Mouse (Mus musculus): ENCODE data around the gene Olfr146. TPM values are rescaled to one million over a fixed set of nuclear protein-coding genes. Genes with fewer than 3 reads are reported as not detected.

The Olfr146 gene
- polyA plus RNA-seq (2015; fragmentation: Nextera tagmentation; extraction: Ambion mirVana), result not detected in 2 replicates

GRCm38 (mm10) chr9:39023277-39023676 lies at the start of gene Olfr146:
Gene Olfr146 (minus strand): TSS chr9:39023377.
- H3K36me3 ChIP-seq, result no peaks in the 10 kb centered on the region
- ATAC-seq (ENCODE audit: low FRiP score, low read depth), result no peak
- no peak within 1 kb of the TSS for H3K4me3 ChIP-seq
- H3K4me1 ChIP-seq, result no peaks in the 10 kb centered on the region
- H3K9ac ChIP-seq, result no peak within 1 kb of the TSS
- no peaks in the 10 kb centered on the region for H3K9me3 ChIP-seq
- H3K4me2 ChIP-seq (replicated peaks), result no peak within 1 kb of the TSS
- no peak within 1 kb of the TSS for H3K27ac ChIP-seq
- H3K27me3 ChIP-seq, result no peaks in the 10 kb centered on the region
- 81% methylated on average over 1 of the region's 1 CpGs for WGBS

- Histone ChIP-seq H3K4me3 (no peak within 1 kb of the TSS), H3K4me1 (no peaks in the 10 kb centered on the region), H3K9ac (no peak within 1 kb of the TSS), H3K27ac (no peak within 1 kb of the TSS), H3K27me3 (no peaks in the 10 kb centered on the region), H3K9me3 (no peaks in the 10 kb centered on the region), H3K4me2 (replicated peaks) (no peak within 1 kb of the TSS), H3K36me3 (no peaks in the 10 kb centered on the region)
- WGBS, result 90% methylated on average over 1 of the region's 1 CpGs
- ATAC-seq (ENCODE audit: low FRiP score, low read depth), result no peak
Observed at GRCm38 (mm10) chr9:39064851-39065250, 41.7 kb upstream of the Olfr146 start, which contains the start of gene Olfr937. Gene Olfr937 (minus strand): TSS chr9:39064951.

- Histone ChIP-seq H3K9me3 (no peaks in the 10 kb centered on the region), H3K36me3 (no peaks in the 10 kb centered on the region), H3K4me2 (replicated peaks) (no peak within 1 kb of the TSS), H3K4me1 (no peaks in the 10 kb centered on the region), H3K27me3 (no peaks in the 10 kb centered on the region), H3K27ac (no peak within 1 kb of the TSS), H3K4me3 (no peak within 1 kb of the TSS), H3K9ac (no peak within 1 kb of the TSS)
- WGBS, result 73% methylated on average over 2 of the region's 2 CpGs
- no peak for ATAC-seq (ENCODE audit: low FRiP score, low read depth)
Observed at GRCm38 (mm10) chr9:38999583-38999982, 23.6 kb downstream of the Olfr146 start, which contains the start of gene Olfr935. Gene Olfr935 (minus strand): TSS chr9:38999683.

- no peaks in the 10 kb centered on the region for H3K4me1 ChIP-seq
- no peaks in the 10 kb centered on the region for H3K9me3 ChIP-seq
- no peak within 1 kb of the TSS for H3K27ac ChIP-seq
- no peaks in the 10 kb centered on the region for H3K27me3 ChIP-seq
- no peak for ATAC-seq (ENCODE audit: low FRiP score, low read depth)
- 84% methylated on average over 2 of the region's 2 CpGs for WGBS
- H3K36me3 ChIP-seq, result no peaks in the 10 kb centered on the region
- no peak within 1 kb of the TSS for H3K9ac ChIP-seq
- no peak within 1 kb of the TSS for H3K4me2 ChIP-seq (replicated peaks)
- H3K4me3 ChIP-seq, result no peak within 1 kb of the TSS
Observed at GRCm38 (mm10) chr9:38988215-38988614, 35.0 kb downstream of the Olfr146 start, which contains the start of gene Olfr934. Gene Olfr934 (minus strand): TSS chr9:38988315.

- WGBS, result 75% methylated on average over 4 of the region's 4 CpGs
- Histone ChIP-seq H3K27ac (no peak within 1 kb of the TSS), H3K27me3 (no peaks in the 10 kb centered on the region), H3K9me3 (no peaks in the 10 kb centered on the region), H3K4me2 (replicated peaks) (no peak within 1 kb of the TSS), H3K9ac (no peak within 1 kb of the TSS), H3K36me3 (no peaks in the 10 kb centered on the region), H3K4me1 (no peaks in the 10 kb centered on the region), H3K4me3 (no peak within 1 kb of the TSS)
- no peak for ATAC-seq (ENCODE audit: low FRiP score, low read depth)
Observed at GRCm38 (mm10) chr9:38972013-38972412, 51.2 kb downstream of the Olfr146 start, which contains the start of gene Olfr933. Gene Olfr933 (plus strand): TSS chr9:38972313.

Small RNA genes lying within 50 kb of the gene (microRNA-seq; reads per million reads assigned to microRNA genes)
- gene Gm25529, result not detected

Other genes with a start within 250 kb of the Olfr146 start
- gene Olfr922, start 208.8 kb downstream of the Olfr146 start, polyA plus RNA-seq (2015; fragmentation: Nextera tagmentation; extraction: Ambion mirVana), result not detected in 2 replicates
- not detected in 2 replicates for gene Olfr923, start 196.8 kb downstream of the Olfr146 start, polyA plus RNA-seq (2015; fragmentation: Nextera tagmentation; extraction: Ambion mirVana)
- gene Olfr924, start 178.9 kb downstream of the Olfr146 start, polyA plus RNA-seq (2015; fragmentation: Nextera tagmentation; extraction: Ambion mirVana), result not detected in 2 replicates
- gene Olfr26, start 168.3 kb downstream of the Olfr146 start, polyA plus RNA-seq (2015; fragmentation: Nextera tagmentation; extraction: Ambion mirVana), result not detected in 2 replicates
- gene Olfr926, start 146.3 kb downstream of the Olfr146 start, polyA plus RNA-seq (2015; fragmentation: Nextera tagmentation; extraction: Ambion mirVana), result not detected in 2 replicates
- not detected in 2 replicates for gene Olfr930, start 93.6 kb downstream of the Olfr146 start, polyA plus RNA-seq (2015; fragmentation: Nextera tagmentation; extraction: Ambion mirVana)
- gene Olfr933, start 51.1 kb downstream of the Olfr146 start, polyA plus RNA-seq (2015; fragmentation: Nextera tagmentation; extraction: Ambion mirVana), result not detected in 2 replicates
- not detected in 2 replicates for gene Olfr934, start 35.1 kb downstream of the Olfr146 start, polyA plus RNA-seq (2015; fragmentation: Nextera tagmentation; extraction: Ambion mirVana)
- not detected in 2 replicates for gene Olfr935, start 23.7 kb downstream of the Olfr146 start, polyA plus RNA-seq (2015; fragmentation: Nextera tagmentation; extraction: Ambion mirVana)
- not detected in 2 replicates for gene Olfr937, start 41.6 kb upstream of the Olfr146 start, polyA plus RNA-seq (2015; fragmentation: Nextera tagmentation; extraction: Ambion mirVana)
- not detected in 2 replicates for gene Olfr938, start 55.5 kb upstream of the Olfr146 start, polyA plus RNA-seq (2015; fragmentation: Nextera tagmentation; extraction: Ambion mirVana)
- gene Olfr27, start 104.8 kb upstream of the Olfr146 start, polyA plus RNA-seq (2015; fragmentation: Nextera tagmentation; extraction: Ambion mirVana), result not detected in 2 replicates
- not detected in 2 replicates for gene Olfr943, start 142.9 kb upstream of the Olfr146 start, polyA plus RNA-seq (2015; fragmentation: Nextera tagmentation; extraction: Ambion mirVana)
- gene Olfr944, start 178.5 kb upstream of the Olfr146 start, polyA plus RNA-seq (2015; fragmentation: Nextera tagmentation; extraction: Ambion mirVana), result not detected in 2 replicates
- gene Olfr1537, start 226.6 kb upstream of the Olfr146 start, polyA plus RNA-seq (2015; fragmentation: Nextera tagmentation; extraction: Ambion mirVana), result not detected in 2 replicates